Mouse (Mus musculus) forebrain, embryonic 10.5 days (tissue): ENCODE results near the gene Gid8. TPM values are rescaled to one million over a fixed set of nuclear protein-coding genes. Genes with fewer than 3 reads are reported as not detected.
"Not testable (repeated sequence)": the region's sequence is repeated elsewhere in the genome, so short reads cannot be mapped to it uniquely, and the experiment has no call there.

Source experiments
- DNase-seq: peaks from one replicate; pipeline ENCODE4 v3.0.0-alpha.2; 2017; ENCODE audit warnings: low spot score; ENCODE audit errors: extremely low spot score
- H3K27ac ChIP-seq: fragments of 300-500 bp; sonication (generic); 2 replicates; pipeline ENCODE4 v1.5.1; 2016; ENCODE audit warnings: mild to moderate bottlenecking
- H3K27me3 ChIP-seq: fragments of 300-500 bp; sonication (generic); 2 replicates; pipeline ENCODE4 v1.6.1; 2016; ENCODE audit warnings: mild to moderate bottlenecking; ENCODE audit not compliant: poor library complexity, severe bottlenecking
- H3K36me3 ChIP-seq: fragments of 300-500 bp; sonication (generic); replicated peaks from 2 replicates; pipeline ENCODE4 v1.6.1; 2016; ENCODE audit warnings: mild to moderate bottlenecking, moderate library complexity
- H3K4me1 ChIP-seq: fragments of 300-500 bp; sonication (generic); 2 replicates; pipeline ENCODE4 v1.6.1; 2016
- H3K4me3 ChIP-seq: fragments of 300-500 bp; sonication (generic); 2 replicates; pipeline ENCODE4 v1.5.1; 2016; ENCODE audit warnings: mild to moderate bottlenecking, moderate library complexity
- H3K9me3 ChIP-seq: fragments of 300-500 bp; sonication (generic); 2 replicates; pipeline ENCODE4 v1.6.1; 2016; ENCODE audit warnings: mild to moderate bottlenecking, moderate library complexity
- WGBS: fragments of 180-500 bp; shearing (Covaris S2); methylation state at CpG from one replicate; pipeline ENCODE4 v1.1.7; 2016; 5-methylcytosine and 5-hydroxymethylcytosine counted together
- polyA plus RNA-seq: library from polyadenylated mRNA; unstranded; fragments of >200 nt; fragmentation: Nextera tagmentation; extraction: Ambion mirVana; gene quantifications from 2 replicates; pipeline ENCODE4 v1.2.1, GENCODE M21; 2016

Gene Gid8
- polyA plus RNA-seq, 1 experiment from 2014 or later = 47.7 TPM

DNA sequence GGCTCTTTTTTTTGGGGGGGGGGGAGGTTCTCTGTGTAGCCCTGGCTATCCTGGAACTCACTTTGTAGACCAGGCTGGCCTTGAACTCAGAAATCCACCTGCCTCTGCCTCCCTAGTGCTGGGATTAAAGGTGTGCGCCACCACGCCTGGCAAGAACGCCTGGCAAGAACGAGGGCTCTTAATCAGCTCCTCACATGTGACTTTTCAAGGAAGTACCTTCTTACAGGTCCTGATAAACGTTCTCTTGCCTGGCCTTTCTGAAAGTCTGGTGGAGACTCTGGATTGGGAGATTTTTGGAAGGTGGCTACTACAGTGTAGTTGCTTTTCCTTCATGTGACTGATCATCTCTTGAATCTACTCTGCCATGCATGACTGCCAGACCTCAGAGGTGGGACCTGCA lies 12.8 kb downstream of the Gid8 start:
- not testable (repeated sequence) for H3K27ac ChIP-seq, H3K27me3 ChIP-seq, H3K9me3 ChIP-seq, DNase-seq, H3K4me3 ChIP-seq
- WGBS = 95% methylated on average over 5 of the region's 5 CpGs
- Histone ChIP-seq H3K36me3 (peaks cover 68% of the 10 kb centered on the region), H3K4me1 (peaks cover 12% of the 10 kb centered on the region)

DNA sequence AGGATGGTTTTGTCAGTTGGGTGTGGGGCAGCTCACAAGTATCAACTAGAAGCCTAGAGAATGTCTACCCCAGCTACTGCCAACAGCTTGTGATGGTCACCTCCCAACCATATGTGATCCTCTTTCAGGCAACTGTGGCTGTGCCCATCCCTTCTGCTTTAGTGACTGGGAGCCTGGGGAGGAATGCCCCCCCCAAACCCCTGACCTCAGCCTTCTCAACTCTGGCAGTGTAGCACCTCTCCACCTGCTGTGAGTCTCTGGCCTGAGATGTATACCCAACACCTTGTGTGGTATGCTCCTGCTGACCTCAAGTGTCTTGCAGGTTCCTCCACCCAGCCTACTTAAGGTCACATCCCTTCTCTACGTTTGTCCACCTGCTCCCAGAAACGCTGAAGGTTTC lies 13.9 kb downstream of the Gid8 start:
- H3K4me1 ChIP-seq = peaks cover 14% of the 10 kb centered on the region
- H3K9me3 ChIP-seq = no peaks in the 10 kb centered on the region
- no peaks in the 10 kb centered on the region for H3K27me3 ChIP-seq
- no peak overlapping the region for H3K27ac ChIP-seq
- 69% methylated on average over 2 of the region's 2 CpGs for WGBS
- H3K36me3 ChIP-seq = peaks cover 57% of the 10 kb centered on the region
- no peak for DNase-seq
- H3K4me3 ChIP-seq = no peak overlapping the region

DNA sequence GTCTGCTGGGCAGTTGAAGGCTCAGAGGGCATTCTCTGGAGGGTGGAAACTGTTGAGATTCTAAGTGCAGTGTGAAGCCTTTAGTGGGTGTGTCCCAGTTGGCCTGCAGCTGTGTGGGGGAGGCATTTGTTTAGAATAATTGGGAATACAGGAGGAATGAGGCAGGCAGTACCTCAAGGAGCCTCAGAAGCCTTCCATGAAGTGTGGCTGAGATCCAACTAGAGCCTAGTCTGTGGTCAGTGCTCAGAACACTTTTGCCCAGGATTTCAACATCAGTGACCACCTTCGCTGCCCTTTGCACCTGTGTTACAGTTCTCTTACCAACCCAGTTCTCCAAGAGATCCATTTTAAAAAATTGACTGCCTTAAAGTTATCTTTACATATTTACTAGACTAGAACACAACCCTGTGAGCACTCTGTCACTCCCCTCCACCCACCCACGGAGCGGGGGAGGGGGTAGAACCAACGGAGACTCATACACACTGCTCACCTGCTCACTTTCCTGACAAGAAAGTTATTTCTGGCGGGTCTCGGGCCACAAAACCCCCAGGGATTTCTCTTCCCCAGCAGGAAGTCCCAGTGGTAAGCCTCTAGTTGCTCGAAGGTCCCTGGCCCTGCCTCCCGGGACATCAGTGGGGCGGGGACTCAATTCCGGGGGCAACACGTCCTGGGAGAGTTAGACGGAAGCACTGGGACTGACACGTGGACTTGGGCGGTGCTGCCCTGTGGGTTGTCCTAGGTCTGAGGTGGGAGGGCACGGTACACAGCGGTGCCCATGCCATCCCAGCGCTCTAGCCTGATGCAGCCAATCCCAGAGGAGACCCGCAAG lies 14.9 kb downstream of the Gid8 start, which contains the start of gene Slc17a9:
Slc17a9 (plus strand) TSS at position 679 of the 829 bp plus-strand sequence.
- DNase-seq = no peak
- H3K27me3 ChIP-seq = no peaks in the 10 kb centered on the region
- H3K4me3 ChIP-seq = no peak within 1 kb of the TSS; the same call in 1 of the 2 replicates
- H3K36me3 ChIP-seq = peaks cover 47% of the 10 kb centered on the region
- H3K27ac ChIP-seq = no peak within 1 kb of the TSS
- peaks cover 14% of the 10 kb centered on the region for H3K4me1 ChIP-seq
- H3K9me3 ChIP-seq = no peaks in the 10 kb centered on the region
- 6% methylated on average over 18 of the region's 18 CpGs for WGBS

DNA sequence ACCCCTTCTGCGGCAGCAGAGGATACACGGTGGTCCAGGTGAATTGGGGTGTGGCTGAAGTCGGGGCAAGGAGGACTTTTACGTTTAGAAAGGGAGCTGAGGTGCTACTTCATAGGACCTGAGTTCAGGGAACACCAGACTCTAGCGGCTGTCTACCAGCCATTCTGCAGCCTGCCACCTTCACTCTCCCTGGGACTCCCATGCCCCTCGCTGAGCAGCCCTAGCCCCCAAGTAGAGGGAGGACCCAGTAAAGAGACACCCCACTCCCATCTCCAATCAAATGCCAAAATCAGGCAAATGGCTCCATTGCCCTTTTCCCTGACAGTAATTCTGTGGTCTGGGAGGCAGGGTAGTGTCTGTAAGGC lies 15.5 kb downstream of the Gid8 start:
- Histone ChIP-seq H3K36me3 (peaks cover 41% of the 10 kb centered on the region), H3K27ac (no peak overlapping the region), H3K9me3 (no peaks in the 10 kb centered on the region), H3K4me3 (no peak overlapping the region; the same call in 1 of the 2 replicates), H3K4me1 (peaks cover 14% of the 10 kb centered on the region), H3K27me3 (no peaks in the 10 kb centered on the region)
- 5% methylated on average over 6 of the region's 6 CpGs for WGBS
- DNase-seq = no peak

DNA sequence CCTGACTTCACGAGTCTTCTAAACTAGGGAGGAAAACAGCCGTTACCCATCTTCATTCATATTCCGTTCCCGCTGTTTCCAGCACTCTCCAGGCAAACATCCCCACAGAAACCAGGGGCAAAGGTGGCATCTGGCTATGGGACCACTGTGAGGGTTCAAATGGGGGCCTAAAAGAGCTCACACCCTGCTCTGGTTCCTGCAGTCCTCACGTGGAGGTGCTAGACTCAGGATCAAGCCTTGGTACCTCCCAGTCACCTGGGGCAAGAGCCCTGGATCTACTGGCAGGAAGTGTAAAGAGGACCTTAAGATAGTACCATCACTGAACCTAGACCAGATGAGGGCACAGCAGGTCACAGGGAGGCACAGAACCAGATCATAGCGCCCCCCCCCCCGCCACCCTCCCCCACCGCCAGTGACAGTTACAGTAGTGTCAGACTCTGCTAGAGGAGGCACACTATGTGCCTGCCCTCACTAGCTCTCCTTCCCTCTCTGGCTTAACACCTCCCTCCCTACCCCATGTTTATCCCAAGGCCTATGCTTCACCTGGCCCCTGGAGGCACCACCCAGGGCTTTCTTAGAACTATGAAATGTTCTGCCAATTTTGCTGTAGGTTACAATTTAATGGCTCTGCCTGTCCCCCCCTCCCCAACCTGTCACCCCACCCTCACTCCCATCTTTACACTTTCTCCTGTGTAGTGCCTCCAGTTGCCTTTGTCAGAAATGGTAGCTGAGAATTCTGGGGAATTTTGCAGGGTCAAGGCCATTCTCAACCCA lies 16.1 kb downstream of the Gid8 start:
- no peak overlapping the region for H3K4me3 ChIP-seq
- WGBS = 45% methylated on average over 8 of the region's 8 CpGs
- H3K9me3 ChIP-seq = no peaks in the 10 kb centered on the region
- no peaks in the 10 kb centered on the region for H3K27me3 ChIP-seq
- H3K4me1 ChIP-seq = peaks cover 14% of the 10 kb centered on the region
- no peak for DNase-seq
- H3K36me3 ChIP-seq = peaks cover 35% of the 10 kb centered on the region
- H3K27ac ChIP-seq = no peak overlapping the region

DNA sequence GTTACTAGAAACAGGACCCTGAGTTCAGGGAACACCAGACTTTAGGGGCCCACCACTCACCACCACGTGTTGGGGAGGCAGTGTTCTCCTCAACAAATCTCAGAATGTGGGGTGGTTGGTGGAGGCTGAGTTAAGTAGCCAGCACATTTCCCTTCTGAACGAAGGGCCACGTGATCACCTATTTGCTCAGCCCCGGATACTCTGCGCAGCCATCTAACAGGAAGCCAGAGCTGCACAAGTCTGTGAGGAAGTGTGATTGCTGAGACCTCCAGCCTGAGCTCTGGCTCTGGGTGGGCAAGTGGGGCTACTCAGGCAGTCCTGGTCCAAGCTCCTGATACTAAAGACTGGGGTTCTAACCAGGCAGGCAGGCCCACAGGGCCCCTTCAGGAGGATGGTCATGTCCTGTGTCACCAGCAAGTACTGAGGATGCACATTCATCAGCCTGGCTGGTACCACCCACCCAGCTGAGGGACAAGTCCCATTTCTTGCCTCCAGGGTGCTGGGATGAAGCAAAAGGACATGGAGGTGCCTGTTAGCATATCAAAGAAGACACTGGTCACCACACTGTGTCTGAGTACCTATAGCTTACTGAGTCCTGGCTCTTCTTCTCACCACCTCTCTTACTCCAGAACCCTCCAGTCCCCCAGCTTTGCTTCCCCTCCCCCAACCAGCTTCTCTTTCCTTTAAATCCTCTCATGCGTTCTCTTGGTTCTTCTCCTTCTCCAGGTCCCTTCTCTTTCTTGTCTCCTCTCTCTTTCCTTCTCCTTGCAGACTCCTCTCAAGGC lies 16.9 kb downstream of the Gid8 start:
- Histone ChIP-seq H3K9me3 (no peaks in the 10 kb centered on the region), H3K27ac (no peak overlapping the region), H3K27me3 (no peaks in the 10 kb centered on the region), H3K36me3 (peaks cover 27% of the 10 kb centered on the region), H3K4me1 (peaks cover 14% of the 10 kb centered on the region), H3K4me3 (no peak overlapping the region)
- 73% methylated on average over 6 of the region's 6 CpGs for WGBS
- DNase-seq = no peak

DNA sequence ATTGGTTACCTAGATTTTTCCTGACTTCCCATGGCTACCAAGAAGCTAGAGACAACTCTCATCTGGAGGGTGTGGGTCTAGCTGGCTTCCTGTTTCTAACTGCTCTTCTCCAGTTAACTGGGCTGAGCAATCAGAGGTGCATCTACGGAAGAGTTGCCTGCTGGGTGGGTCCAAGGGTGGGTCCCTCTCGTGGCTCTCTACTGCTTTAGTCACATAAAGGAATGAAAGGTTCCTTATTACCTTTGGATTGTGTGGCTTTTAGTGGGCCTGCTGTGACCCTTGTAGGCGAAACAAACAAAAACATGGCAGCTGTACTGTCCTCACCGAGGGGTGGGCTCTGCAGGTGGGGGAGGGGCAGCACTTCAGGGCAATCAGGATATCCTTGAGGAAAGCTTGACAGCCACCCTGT lies 17.7 kb downstream of the Gid8 start:
- peaks cover 19% of the 10 kb centered on the region for H3K36me3 ChIP-seq
- H3K27me3 ChIP-seq = no peaks in the 10 kb centered on the region
- peaks cover 14% of the 10 kb centered on the region for H3K4me1 ChIP-seq
- no peak for DNase-seq
- no peaks in the 10 kb centered on the region for H3K9me3 ChIP-seq
- no peak overlapping the region for H3K4me3 ChIP-seq
- WGBS = 65% methylated on average over 4 of the region's 4 CpGs
- H3K27ac ChIP-seq = no peak overlapping the region

DNA sequence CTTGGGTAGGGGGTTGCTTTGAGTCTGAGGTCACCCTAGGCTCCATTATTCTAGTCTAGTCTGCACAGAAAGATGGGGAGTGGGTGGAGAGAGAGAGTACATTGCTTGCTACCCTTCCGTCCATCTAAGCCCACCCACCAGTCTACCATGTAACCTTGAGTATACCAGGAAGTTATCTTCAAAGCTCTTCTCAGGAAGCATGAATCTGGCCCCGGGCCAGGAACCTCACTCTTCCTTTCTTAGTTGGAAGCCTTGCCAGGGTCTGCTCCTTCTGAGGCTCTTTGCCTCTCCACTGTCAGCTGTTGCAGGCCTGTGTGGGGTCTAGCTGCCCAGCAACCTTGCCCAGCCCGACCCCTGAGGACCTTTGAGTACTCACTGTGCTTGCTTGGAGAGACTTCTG lies 21.1 kb downstream of the Gid8 start:
- no peaks in the 10 kb centered on the region for H3K27me3 ChIP-seq
- no peaks in the 10 kb centered on the region for H3K36me3 ChIP-seq
- no peak overlapping the region for H3K4me3 ChIP-seq
- no peak for DNase-seq
- no peak overlapping the region for H3K27ac ChIP-seq
- H3K4me1 ChIP-seq = peaks cover 2% of the 10 kb centered on the region; the same call in 1 of the 2 replicates
- WGBS = 82% methylated on average over 3 of the region's 3 CpGs
- H3K9me3 ChIP-seq = no peaks in the 10 kb centered on the region

DNA sequence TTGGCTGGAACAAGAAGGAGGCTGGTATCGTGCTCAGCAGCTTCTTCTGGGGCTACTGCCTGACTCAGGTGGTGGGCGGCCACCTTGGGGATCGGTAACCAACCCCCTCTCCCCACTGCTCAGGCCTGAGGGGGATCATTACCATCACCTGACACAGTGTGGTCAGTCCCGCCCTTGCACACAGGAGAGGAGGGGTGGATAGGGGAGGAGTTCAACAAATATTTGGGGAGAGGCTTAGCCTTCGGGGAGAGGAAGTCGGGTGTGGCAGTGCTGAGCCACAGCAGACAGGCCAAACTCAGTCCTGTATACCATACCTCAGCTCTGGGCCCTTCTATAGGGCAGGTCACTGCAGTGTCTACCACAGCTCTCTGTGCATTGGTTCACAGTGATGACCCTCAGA lies 22.1 kb downstream of the Gid8 start:
- H3K27me3 ChIP-seq = no peaks in the 10 kb centered on the region
- no peaks in the 10 kb centered on the region for H3K36me3 ChIP-seq
- H3K9me3 ChIP-seq = no peaks in the 10 kb centered on the region
- no peak overlapping the region for H3K27ac ChIP-seq
- no peak overlapping the region for H3K4me3 ChIP-seq
- peaks cover 2% of the 10 kb centered on the region; the same call in 1 of the 2 replicates for H3K4me1 ChIP-seq
- 72% methylated on average over 6 of the region's 6 CpGs for WGBS
- DNase-seq = no peak

DNA sequence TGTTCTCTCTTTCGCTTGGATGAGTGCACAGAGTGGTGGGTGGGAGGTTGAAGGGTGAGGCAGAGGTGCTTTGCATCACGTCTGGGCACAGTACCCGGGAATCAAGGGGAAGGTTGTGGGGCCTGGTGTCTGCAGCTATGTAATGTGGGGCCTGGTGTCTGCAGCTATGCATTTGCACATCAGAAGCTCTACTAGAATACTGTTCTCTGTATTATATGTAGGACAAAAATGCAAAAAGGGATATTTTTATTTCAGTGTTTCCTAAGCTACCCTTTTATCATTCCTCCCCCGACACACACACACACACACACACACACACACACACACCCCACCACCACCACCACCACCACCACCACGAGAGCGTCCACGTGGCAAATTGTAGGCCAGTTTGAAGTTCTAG lies 25.3 kb downstream of the Gid8 start:
- 90% methylated on average over 7 of the region's 7 CpGs for WGBS
- Histone ChIP-seq H3K27me3 (no peaks in the 10 kb centered on the region), H3K4me3 (no peak overlapping the region), H3K27ac (no peak overlapping the region), H3K9me3 (no peaks in the 10 kb centered on the region), H3K36me3 (no peaks in the 10 kb centered on the region), H3K4me1 (peaks cover 3% of the 10 kb centered on the region; the same call in 1 of the 2 replicates)
- no peak for DNase-seq

DNA sequence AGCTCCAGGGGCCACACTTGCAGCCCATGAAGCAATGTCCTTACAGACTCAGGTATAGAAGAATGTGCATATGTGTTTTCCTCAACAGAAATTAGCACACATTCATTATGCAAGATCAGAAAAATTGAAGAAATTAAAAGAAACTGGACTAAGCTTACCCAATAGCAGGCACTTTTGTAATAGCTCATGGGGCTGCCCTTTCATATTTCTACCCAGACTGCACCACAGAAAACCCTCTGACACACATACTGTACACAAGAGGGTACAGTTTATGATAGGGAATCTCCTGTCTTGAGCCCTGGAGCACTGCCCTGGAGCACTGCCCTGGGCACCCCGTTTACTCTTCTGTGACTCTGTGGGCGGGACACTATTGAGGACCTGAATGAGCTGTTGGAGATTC lies 28.1 kb downstream of the Gid8 start:
- peaks cover 5% of the 10 kb centered on the region; the same call in 1 of the 2 replicates for H3K4me1 ChIP-seq
- no peak for DNase-seq
- H3K36me3 ChIP-seq = no peaks in the 10 kb centered on the region
- H3K27ac ChIP-seq = no peak overlapping the region
- H3K27me3 ChIP-seq = no peaks in the 10 kb centered on the region
- H3K4me3 ChIP-seq = no peak overlapping the region
- 79% methylated on average over 2 of the region's 2 CpGs for WGBS
- no peaks in the 10 kb centered on the region for H3K9me3 ChIP-seq

DNA sequence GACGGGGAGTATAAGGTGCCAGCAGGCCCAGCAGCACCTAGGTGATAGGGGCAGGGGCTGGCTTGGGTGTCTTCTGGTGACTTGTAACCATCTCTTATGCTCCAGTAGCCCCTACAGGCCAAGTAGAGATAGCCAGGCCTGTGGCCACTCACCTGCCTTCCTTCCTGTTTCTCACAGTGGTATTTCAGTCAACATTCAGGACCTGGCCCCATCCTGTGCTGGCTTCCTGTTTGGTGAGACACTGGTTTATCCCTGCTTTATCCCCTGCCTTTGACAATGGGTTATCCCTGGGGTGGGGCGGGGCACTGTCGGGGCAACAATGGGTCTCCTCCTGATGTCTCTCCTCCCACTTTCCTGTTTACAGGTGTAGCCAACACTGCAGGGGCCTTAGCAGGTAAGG lies 30.4 kb downstream of the Gid8 start:
- Histone ChIP-seq H3K4me1 (peaks cover 5% of the 10 kb centered on the region; the same call in 1 of the 2 replicates), H3K36me3 (no peaks in the 10 kb centered on the region), H3K4me3 (no peak overlapping the region), H3K27me3 (no peaks in the 10 kb centered on the region), H3K9me3 (no peaks in the 10 kb centered on the region), H3K27ac (no peak overlapping the region)
- WGBS = 24% methylated on average over 3 of the region's 3 CpGs
- DNase-seq = no peak
